Mouse (Mus musculus) liver, embryonic 15.5 days (tissue): ENCODE measurements around the gene Snd1. TPM values are rescaled to one million over a fixed set of nuclear protein-coding genes. Genes with fewer than 3 reads are reported as not detected.

Source experiments
- ATAC-seq: fragments of 200-750 bp; cut with Nextera tagmentation; 2 replicates; pipeline ENCODE4 v1.8.0; 2017; ENCODE audit warnings: moderate number of reproducible peaks, mild to moderate bottlenecking, moderate library complexity; ENCODE audit not compliant: insufficient read depth
- H3K27ac ChIP-seq: fragments of 300-500 bp; sonication (generic); replicated peaks from 2 replicates; pipeline ENCODE4 v1.5.1; 2015; ENCODE audit warnings: mild to moderate bottlenecking, inconsistent platforms
- H3K27me3 ChIP-seq: fragments of 300-500 bp; sonication (generic); 2 replicates; pipeline ENCODE4 v1.6.1; 2015; ENCODE audit warnings: mild to moderate bottlenecking, inconsistent platforms
- H3K36me3 ChIP-seq: fragments of 300-500 bp; sonication (generic); replicated peaks from 2 replicates; pipeline ENCODE4 v1.6.1; 2015; ENCODE audit warnings: moderate library complexity, mild to moderate bottlenecking, inconsistent platforms
- H3K4me1 ChIP-seq: fragments of 300-500 bp; sonication (generic); replicated peaks from 2 replicates; pipeline ENCODE4 v1.6.1; 2015; ENCODE audit warnings: inconsistent platforms
- H3K4me2 ChIP-seq: fragments of 300-500 bp; sonication (generic); 2 replicates; pipeline ENCODE4 v1.6.1; 2015; ENCODE audit warnings: moderate library complexity, mild to moderate bottlenecking, inconsistent platforms
- H3K4me3 ChIP-seq: fragments of 300-500 bp; sonication (generic); replicated peaks from 2 replicates; pipeline ENCODE4 v1.5.1; 2015; ENCODE audit warnings: mild to moderate bottlenecking, inconsistent platforms
- H3K9ac ChIP-seq: fragments of 300-500 bp; sonication (generic); 2 replicates; pipeline ENCODE4 v1.6.1; 2015; ENCODE audit warnings: moderate library complexity, mild to moderate bottlenecking, inconsistent platforms
- H3K9me3 ChIP-seq: fragments of 300-500 bp; sonication (generic); replicated peaks from 2 replicates; pipeline ENCODE4 v1.6.1; 2016; ENCODE audit warnings: inconsistent platforms
- WGBS: fragments of 180-500 bp; shearing (Covaris S2); methylation state at CpG from one replicate; pipeline ENCODE4 v1.1.7; 2015; ENCODE audit warnings: mixed read lengths; ENCODE audit not compliant: insufficient replicate concordance; 5-methylcytosine and 5-hydroxymethylcytosine counted together
- polyA plus RNA-seq: library from polyadenylated mRNA; unstranded; fragments of >200 nt; fragmentation: Nextera tagmentation; extraction: Ambion mirVana; gene quantifications from 2 replicates; pipeline ENCODE4 v1.2.1, GENCODE M21; 2015

The Snd1 gene
- polyA plus RNA-seq, 1 experiment from 2014 or later, result 51.1 TPM

GRCm38 (mm10) chr6:28753217-28753616 lies 278.3 kb downstream of the Snd1 start:
- Histone ChIP-seq H3K36me3 (0 out of 2 replicates have a peak, but pooled peaks cover 6% of the 10 kb centered on the region), H3K9me3 (no peaks in the 10 kb centered on the region), H3K4me2 (no peak overlapping the region), H3K4me3 (no peak overlapping the region), H3K4me1 (peaks cover 17% of the 10 kb centered on the region), H3K9ac (no peak overlapping the region), H3K27me3 (no peaks in the 10 kb centered on the region), H3K27ac (no peak overlapping the region)
- ATAC-seq, result no peak
- 79% methylated on average over 5 of the region's 5 CpGs for WGBS

GRCm38 (mm10) chr6:28753681-28754080 lies 278.7 kb downstream of the Snd1 start:
- Histone ChIP-seq H3K4me3 (no peak overlapping the region), H3K9me3 (no peaks in the 10 kb centered on the region), H3K27ac (no peak overlapping the region), H3K4me1 (peaks cover 19% of the 10 kb centered on the region), H3K4me2 (no peak overlapping the region), H3K36me3 (0 out of 2 replicates have a peak, but pooled peaks cover 6% of the 10 kb centered on the region), H3K9ac (no peak overlapping the region), H3K27me3 (no peaks in the 10 kb centered on the region)
- no peak for ATAC-seq
- 78% methylated on average over 5 of the region's 5 CpGs for WGBS

- no peak overlapping the region for H3K4me3 ChIP-seq
- peak; percentile 75 for ATAC-seq
- no peaks in the 10 kb centered on the region for H3K9me3 ChIP-seq
- H3K4me2 ChIP-seq, result 0 out of 2 replicates have a peak overlapping the region, but pooled peaks have one; percentile 1
- no peaks in the 10 kb centered on the region for H3K27me3 ChIP-seq
- H3K27ac ChIP-seq, result no peak overlapping the region
- WGBS, result 60% methylated on average over 6 of the region's 6 CpGs
- H3K9ac ChIP-seq, result no peak overlapping the region
- peaks cover 19% of the 10 kb centered on the region for H3K4me1 ChIP-seq
- H3K36me3 ChIP-seq, result 0 out of 2 replicates have a peak, but pooled peaks cover 6% of the 10 kb centered on the region
Observed at GRCm38 (mm10) chr6:28754127-28754898, 279.4 kb downstream of the Snd1 start.

- Histone ChIP-seq H3K4me3 (no peak overlapping the region), H3K4me1 (peaks cover 21% of the 10 kb centered on the region), H3K4me2 (no peak overlapping the region), H3K27me3 (no peaks in the 10 kb centered on the region), H3K9me3 (no peaks in the 10 kb centered on the region), H3K36me3 (0 out of 2 replicates have a peak, but pooled peaks cover 6% of the 10 kb centered on the region), H3K27ac (no peak overlapping the region), H3K9ac (no peak overlapping the region)
- ATAC-seq, result no peak
- WGBS, result 78% methylated on average over 10 of the region's 10 CpGs
Observed at GRCm38 (mm10) chr6:28756306-28757018, 281.5 kb downstream of the Snd1 start.

- Histone ChIP-seq H3K9me3 (no peaks in the 10 kb centered on the region), H3K9ac (no peak overlapping the region), H3K36me3 (0 out of 2 replicates have a peak, but pooled peaks cover 6% of the 10 kb centered on the region), H3K4me2 (no peak overlapping the region), H3K4me1 (peaks cover 21% of the 10 kb centered on the region), H3K27ac (no peak overlapping the region), H3K27me3 (no peaks in the 10 kb centered on the region), H3K4me3 (no peak overlapping the region)
- peak; percentile 42 for ATAC-seq
- WGBS, result 69% methylated on average over 4 of the region's 4 CpGs
Observed at GRCm38 (mm10) chr6:28758293-28758692, 283.4 kb downstream of the Snd1 start.

GRCm38 (mm10) chr6:28761728-28762127 lies 286.8 kb downstream of the Snd1 start:
- no peak overlapping the region for H3K4me2 ChIP-seq

GRCm38 (mm10) chr6:28762132-28762775 lies 287.3 kb downstream of the Snd1 start:
- Histone ChIP-seq H3K36me3 (no peaks in the 10 kb centered on the region), H3K9ac (no peak overlapping the region), H3K4me2 (no peak overlapping the region), H3K4me3 (no peak overlapping the region), H3K27me3 (no peaks in the 10 kb centered on the region), H3K4me1 (peaks cover 4% of the 10 kb centered on the region; the same call in 1 of the 2 replicates), H3K27ac (no peak overlapping the region), H3K9me3 (no peaks in the 10 kb centered on the region)
- WGBS, result 58% methylated on average over 5 of the region's 5 CpGs
- no peak for ATAC-seq

More at GRCm38 (mm10) chr6:28761728-28762127, 286.8 kb downstream of the Snd1 start:
- ATAC-seq, result no peak
- no peaks in the 10 kb centered on the region for H3K27me3 ChIP-seq
- no peak overlapping the region for H3K9ac ChIP-seq
- no peak overlapping the region for H3K27ac ChIP-seq
- no peaks in the 10 kb centered on the region for H3K36me3 ChIP-seq
- peaks cover 4% of the 10 kb centered on the region; the same call in 1 of the 2 replicates for H3K4me1 ChIP-seq
- H3K4me3 ChIP-seq, result no peak overlapping the region
- WGBS, result 65% methylated on average over 3 of the region's 3 CpGs
- no peaks in the 10 kb centered on the region for H3K9me3 ChIP-seq

- H3K27ac ChIP-seq, result no peak overlapping the region
- H3K9me3 ChIP-seq, result no peaks in the 10 kb centered on the region
- H3K36me3 ChIP-seq, result peaks cover 2% of the 10 kb centered on the region; the same call in 1 of the 2 replicates
- H3K9ac ChIP-seq, result no peak overlapping the region
- H3K27me3 ChIP-seq, result no peaks in the 10 kb centered on the region
- no peak overlapping the region for H3K4me2 ChIP-seq
- ATAC-seq, result no peak
- WGBS, result 55% methylated on average over 3 of the region's 3 CpGs
- H3K4me3 ChIP-seq, result no peak overlapping the region
- no peaks in the 10 kb centered on the region for H3K4me1 ChIP-seq
Observed at GRCm38 (mm10) chr6:28766622-28767021, 291.7 kb downstream of the Snd1 start.

- no peak overlapping the region for H3K4me3 ChIP-seq
- H3K9ac ChIP-seq, result no peak overlapping the region
- H3K4me1 ChIP-seq, result no peaks in the 10 kb centered on the region
- no peak overlapping the region for H3K4me2 ChIP-seq
- peaks cover 2% of the 10 kb centered on the region; the same call in 1 of the 2 replicates for H3K36me3 ChIP-seq
- no peaks in the 10 kb centered on the region for H3K27me3 ChIP-seq
- no peaks in the 10 kb centered on the region for H3K9me3 ChIP-seq
- H3K27ac ChIP-seq, result no peak overlapping the region
- WGBS, result 78% methylated on average over 6 of the region's 6 CpGs
- no peak for ATAC-seq
Observed at GRCm38 (mm10) chr6:28767891-28768481, 293.0 kb downstream of the Snd1 start.

- no peak overlapping the region for H3K4me2 ChIP-seq
- H3K9ac ChIP-seq, result no peak overlapping the region
- ATAC-seq, result no peak
- no peaks in the 10 kb centered on the region for H3K27me3 ChIP-seq
- WGBS, result 43% methylated on average over 2 of the region's 2 CpGs
- peaks cover 2% of the 10 kb centered on the region; the same call in 1 of the 2 replicates for H3K36me3 ChIP-seq
- H3K4me1 ChIP-seq, result no peaks in the 10 kb centered on the region
- H3K4me3 ChIP-seq, result no peak overlapping the region
- no peaks in the 10 kb centered on the region for H3K9me3 ChIP-seq
- no peak overlapping the region for H3K27ac ChIP-seq
Observed at GRCm38 (mm10) chr6:28771331-28771730, 296.4 kb downstream of the Snd1 start.
